Mouse (Mus musculus) MEL (cell line): ENCODE measurements around the gene Tbc1d1. TPM values are rescaled to one million over a fixed set of nuclear protein-coding genes. Genes with fewer than 3 reads are reported as not detected.

Experiments used
- DNase-seq: peaks from one replicate; pipeline ENCODE4 v3.0.0; 2011; ENCODE audit warnings: low read depth, low spot score
- H3K27ac ChIP-seq: 2 replicates; pipeline ENCODE4 v1.5.1; 2012; ENCODE audit warnings: low read depth, mild to moderate bottlenecking, control low read depth, low read length, moderate library complexity; ENCODE audit not compliant: control insufficient read depth
- H3K27me3 ChIP-seq, 2 experiments: fragments of 150-350 bp in 1 of 2; sonication (generic) in 1 of 2; 2 replicates each; pipeline ENCODE4 v1.6.1; 2012; ENCODE audit warnings: low read length in 2 of 2, mild to moderate bottlenecking in 2 of 2, improper control_type of control experiment in 1 of 2, moderate library complexity in 1 of 2; ENCODE audit not compliant: insufficient read depth in 2 of 2, control insufficient read depth in 1 of 2
- H3K36me3 ChIP-seq, 2 experiments: 2 replicates each; pipeline ENCODE4 v1.6.1; 2012 to 2014; ENCODE audit warnings: low read length in 2 of 2, improper control_type of control experiment in 1 of 2, inconsistent platforms in 1 of 2, mild to moderate bottlenecking in 1 of 2; ENCODE audit not compliant: insufficient read depth in 2 of 2, control insufficient read depth in 1 of 2
- H3K4me1 ChIP-seq, 2 experiments: fragments of 150-350 bp in 1 of 2; sonication (generic) in 1 of 2; 2 replicates each; pipeline ENCODE4 v1.6.1; 2012; ENCODE audit warnings: low read length in 2 of 2, improper control_type of control experiment in 1 of 2, mild to moderate bottlenecking in 1 of 2; ENCODE audit not compliant: insufficient read depth in 2 of 2, control insufficient read depth in 1 of 2
- H3K4me3 ChIP-seq, 2 experiments: fragments of 150-350 bp in 1 of 2; sonication (generic) in 1 of 2; 2 replicates each; pipeline ENCODE4 v1.5.1; 2012; ENCODE audit warnings: low read depth in 2 of 2, low read length in 2 of 2, mild to moderate bottlenecking in 2 of 2, moderate library complexity in 2 of 2, control low read depth in 1 of 2, improper control_type of control experiment in 1 of 2; ENCODE audit not compliant: control insufficient read depth in 1 of 2, insufficient read depth in 1 of 2
- H3K79me2 ChIP-seq: 2 replicates; pipeline ENCODE4 v1.6.1; 2012; ENCODE audit warnings: mild to moderate bottlenecking, low read length, moderate library complexity; ENCODE audit not compliant: control insufficient read depth, poor library complexity, insufficient read depth
- H3K9ac ChIP-seq: 2 replicates; pipeline ENCODE4 v1.6.1; 2012; ENCODE audit warnings: low read depth, mild to moderate bottlenecking, control low read depth, low read length, moderate library complexity; ENCODE audit not compliant: control insufficient read depth, poor library complexity, severe bottlenecking
- H3K9me3 ChIP-seq: fragments of 150-350 bp; sonication (generic); replicated peaks from 2 replicates; pipeline ENCODE4 v1.6.1; 2012; ENCODE audit warnings: mild to moderate bottlenecking, low read length, improper control_type of control experiment, moderate library complexity; ENCODE audit not compliant: insufficient read depth
- CHD2 ChIP-seq: IDR thresholded peaks from 2 replicates; pipeline ENCODE4 v1.6.1; 2011; ENCODE audit warnings: low read length, improper control_type of control experiment
- E2F4 ChIP-seq: IDR thresholded peaks from 2 replicates; pipeline ENCODE4 v1.6.1; 2011; ENCODE audit warnings: low read depth, low read length, improper control_type of control experiment, borderline replicate concordance
- ETS1 ChIP-seq: IDR thresholded peaks from 2 replicates; pipeline ENCODE4 v1.6.1; 2012; ENCODE audit warnings: low read depth, mild to moderate bottlenecking, inconsistent platforms, low read length, improper control_type of control experiment, moderate library complexity
- GATA1 ChIP-seq: IDR thresholded peaks from 2 replicates; pipeline ENCODE4 v1.6.1; 2011; ENCODE audit warnings: low read depth, low read length, improper control_type of control experiment
- JUND ChIP-seq: IDR thresholded peaks from 2 replicates; pipeline ENCODE4 v1.6.1; 2011; ENCODE audit warnings: low read depth, mild to moderate bottlenecking, improper control_type of control experiment, low read length
- KAT2A ChIP-seq: conservative IDR thresholded peaks from 2 replicates; pipeline ENCODE4 v1.6.1; 2012; ENCODE audit warnings: low read depth, low read length, improper control_type of control experiment, inconsistent platforms
- MAX ChIP-seq: IDR thresholded peaks from 2 replicates; pipeline ENCODE4 v1.6.1; 2011; ENCODE audit warnings: low read length, improper control_type of control experiment
- MAZ ChIP-seq: IDR thresholded peaks from 2 replicates; pipeline ENCODE4 v1.6.1; 2012; ENCODE audit warnings: low read depth, mild to moderate bottlenecking, inconsistent platforms, low read length, improper control_type of control experiment
- MEF2A ChIP-seq: IDR thresholded peaks from 2 replicates; pipeline ENCODE4 v1.6.1; 2014; ENCODE audit warnings: low read depth, mild to moderate bottlenecking, inconsistent platforms, low read length, improper control_type of control experiment; ENCODE audit not compliant: poor library complexity, insufficient replicate concordance, severe bottlenecking; ENCODE audit errors: extremely low read depth
- MXI1 ChIP-seq: IDR thresholded peaks from 2 replicates; pipeline ENCODE4 v1.6.1; 2011; ENCODE audit warnings: mild to moderate bottlenecking, low read depth, low read length, improper control_type of control experiment
- NRF1 ChIP-seq: IDR thresholded peaks from 2 replicates; pipeline ENCODE4 v1.6.1; 2014; ENCODE audit warnings: low read depth, mild to moderate bottlenecking, inconsistent platforms, low read length, improper control_type of control experiment, moderate library complexity; ENCODE audit not compliant: poor library complexity, insufficient read depth, severe bottlenecking
- POLR2A ChIP-seq, 2 experiments: IDR thresholded peaks; 2 replicates each; pipeline ENCODE4 v1.6.1; 2011 to 2012; ENCODE audit warnings: low read length in 2 of 2, mild to moderate bottlenecking in 2 of 2, control low read depth in 1 of 2, improper control_type of control experiment in 1 of 2, low read depth in 1 of 2, moderate library complexity in 1 of 2; ENCODE audit not compliant: control insufficient read depth in 1 of 2, insufficient read depth in 1 of 2, poor library complexity in 1 of 2
- POLR2AphosphoS2 ChIP-seq: IDR thresholded peaks from 2 replicates; pipeline ENCODE4 v1.6.1; 2011; ENCODE audit warnings: low read length, improper control_type of control experiment
- RAD21 ChIP-seq: IDR thresholded peaks from 2 replicates; pipeline ENCODE4 v1.6.1; 2011; ENCODE audit warnings: mild to moderate bottlenecking, low read depth, low read length, improper control_type of control experiment
- TAL1 ChIP-seq: IDR thresholded peaks from 2 replicates; pipeline ENCODE4 v1.6.1; 2012; ENCODE audit warnings: mild to moderate bottlenecking, inconsistent platforms, low read length, moderate library complexity, mixed read lengths
- UBTF ChIP-seq: IDR thresholded peaks from 2 replicates; pipeline ENCODE4 v1.6.1; 2012; ENCODE audit warnings: low read depth, mild to moderate bottlenecking, inconsistent platforms, low read length, improper control_type of control experiment, moderate library complexity, borderline replicate concordance; ENCODE audit not compliant: insufficient read depth
- USF1 ChIP-seq: IDR thresholded peaks from 2 replicates; pipeline ENCODE4 v1.6.1; 2014; ENCODE audit warnings: low read depth, mild to moderate bottlenecking, inconsistent platforms, low read length, improper control_type of control experiment, moderate library complexity
- ZMIZ1 ChIP-seq: IDR thresholded peaks from 2 replicates; pipeline ENCODE4 v1.6.1; 2012; ENCODE audit warnings: low read depth, mild to moderate bottlenecking, inconsistent platforms, low read length, improper control_type of control experiment, moderate library complexity
- polyA plus RNA-seq, 2 experiments: library from polyadenylated mRNA; stranded (reverse) in 1 of 2; unstranded in 1 of 2; fragments of >175 nt in 1 of 2; fragments of >200 nt in 1 of 2; gene quantifications; 2 replicates each; pipeline versions ENCODE4 v1.2.1 to v1.2.4; 2012; ENCODE audit warnings: low replicate concordance in 2 of 2, low read depth in 1 of 2; ENCODE audit not compliant: insufficient read length in 2 of 2, insufficient read depth in 1 of 2, missing spikeins in 1 of 2
- total RNA-seq: library from RNA; depleted of rRNA; stranded (reverse); fragments of 300-350 nt; gene quantifications from 2 replicates; pipeline ENCODE4 v1.2.3, GENCODE M21; 2012

The Tbc1d1 gene
- total and polyA plus RNA-seq, 3 experiments = 22.5 to 24.4 TPM; not detected in 1

DNA sequence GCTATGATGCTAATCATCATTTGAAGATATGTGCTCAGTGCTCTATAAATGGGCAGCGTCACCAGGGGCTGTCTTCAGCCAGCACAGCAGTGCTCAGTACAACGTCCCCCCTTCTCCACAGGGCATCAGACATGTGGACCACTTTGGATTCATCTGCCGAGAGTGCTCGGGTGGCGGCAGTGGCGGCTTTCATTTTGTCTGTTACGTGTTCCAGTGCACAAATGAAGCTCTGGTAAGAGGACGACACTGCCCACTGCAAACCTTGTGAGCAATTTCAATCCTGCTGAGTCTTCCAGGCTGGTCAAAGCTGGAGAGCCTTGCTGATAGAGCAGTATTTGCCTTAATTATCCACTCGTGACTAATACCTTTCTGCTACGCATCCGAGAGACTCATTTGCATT is 107.2 kb downstream of the Tbc1d1 start:
- Histone ChIP-seq H3K36me3 (no peaks in the 10 kb centered on the region; a peak in 1 of 4 replicates), H3K27ac (no peak overlapping the region), H3K4me3 (no peak overlapping the region), H3K4me1 (no peaks in the 10 kb centered on the region), H3K9me3 (no peaks in the 10 kb centered on the region), H3K79me2 (no peaks in the 10 kb centered on the region), H3K9ac (no peak overlapping the region), H3K27me3 (no peaks in the 10 kb centered on the region)
- no peak for TF ChIP-seq NRF1
- TF ChIP-seq RAD21 = no peak
- TF ChIP-seq JUND = no peak
- TF ChIP-seq UBTF = no peak
- TF ChIP-seq E2F4 = no peak
- no peak for TF ChIP-seq MEF2A
- TF ChIP-seq MAZ = no peak
- TF ChIP-seq TAL1 = no peak
- no peak for TF ChIP-seq POLR2A (IDR thresholded peaks at IDR 0.05; ENCODE audit: control insufficient read depth in 1 of 2, insufficient read depth in 1 of 2, low read depth in 1 of 2, low read length in 2 of 2, poor library complexity in 1 of 2)
- TF ChIP-seq ETS1 = no peak
- no peak for TF ChIP-seq CHD2
- TF ChIP-seq POLR2AphosphoS2 = no peak
- TF ChIP-seq ZMIZ1 = no peak
- no peak for TF ChIP-seq GATA1
- no peak for TF ChIP-seq USF1
- no peak for TF ChIP-seq MXI1
- no peak for TF ChIP-seq MAX
- no peak for DNase-seq

DNA sequence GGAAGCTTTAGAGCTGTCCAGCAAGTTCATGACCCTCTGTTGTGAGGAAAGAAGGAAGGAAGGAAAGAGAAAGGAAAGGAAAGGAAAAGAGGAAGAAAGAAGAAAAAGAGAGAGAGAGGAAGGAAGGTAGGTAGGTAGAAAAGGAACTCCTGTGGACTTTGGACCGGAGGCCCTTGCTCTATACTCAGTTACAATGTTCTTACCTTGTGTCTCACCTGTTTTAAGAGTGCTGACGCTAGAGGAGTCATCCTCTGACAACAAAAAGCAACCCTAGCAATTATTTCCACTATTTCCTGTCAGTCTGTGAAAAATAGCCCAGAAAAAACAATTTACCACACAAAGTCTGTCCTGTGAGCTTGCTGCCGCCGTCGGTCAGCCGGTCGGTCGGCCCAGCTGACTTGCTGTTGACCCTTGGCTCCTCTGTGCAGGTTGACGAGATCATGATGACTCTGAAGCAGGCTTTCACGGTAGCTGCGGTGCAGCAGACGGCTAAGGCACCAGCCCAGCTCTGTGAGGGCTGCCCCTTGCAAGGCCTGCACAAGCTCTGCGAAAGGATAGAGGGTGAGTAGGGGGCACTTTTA is 107.9 kb downstream of the Tbc1d1 start:
- TF ChIP-seq TAL1 (no peak), KAT2A (no peak)
- Histone ChIP-seq H3K27ac (no peak overlapping the region), H3K4me1 (no peaks in the 10 kb centered on the region), H3K9me3 (no peaks in the 10 kb centered on the region), H3K4me3 (no peak overlapping the region), H3K9ac (no peak overlapping the region), H3K79me2 (no peaks in the 10 kb centered on the region), H3K36me3 (no peaks in the 10 kb centered on the region; a peak in 1 of 4 replicates), H3K27me3 (no peaks in the 10 kb centered on the region)
- no peak for DNase-seq
